Comparison of ENCODE assay signal across 27 mouse cellular contexts in genomic region chr2:6337436-6337835, GRCm38 (mm10). TPM values are rescaled to one million over a fixed set of nuclear protein-coding genes. Genes with fewer than 3 reads are reported as not detected.
DNase-seq lines count a peak whose midpoint lies in the region; ATAC-seq lines count a peak whose summit lies in the region.
"Had no signal": no experiment of that assay in that cellular context is flagged by ENCODE, and none has a peak within 500 bp of the region (broad histone marks: within the 10 kb centered on the region; RNA-seq: fewer than 3 reads in every experiment).

No protein-coding gene starts in this region.

- H3K36me3 ChIP-seq in forebrain, embryonic 12.5 days (replicated peaks): 0 out of 2 replicates have a peak, but pooled peaks cover 7% of the 10 kb centered on the region
- H3K36me3 ChIP-seq: embryonic facial prominence, embryonic 12.5 days; heart, embryonic 12.5 days; intestine, embryonic 15.5 days; limb, embryonic 15.5 days; neural tube, embryonic 13.5 days had no signal

- DNase-seq in thymus, postnatal 14 days: peak; percentile 25
- DNase-seq in thymus, postnatal 25 days: no peak
- peak; percentile 78 for DNase-seq in CD4-positive, CD25-positive, alpha-beta regulatory T cell, adult 2 months (ENCODE audit: low read depth, low spot score)
- no peak for DNase-seq in neural tube, embryonic 10.5 days (ENCODE audit: extremely low spot score, low spot score)
- DNase-seq in adrenal gland, postnatal 14 days: no peak
- DNase-seq: adrenal gland, postnatal 10 days; cerebellum, adult 11-12 months; cerebellum, adult 9-11 months; embryo, embryonic 11 days; kidney, adult 2 months; kidney, postnatal 4 days; right cerebral cortex, postnatal 14 days had no signal

- H3K4me2 ChIP-seq in forebrain, embryonic 12.5 days: no peak overlapping the region
- H3K4me2 ChIP-seq: embryonic facial prominence, embryonic 12.5 days; heart, embryonic 12.5 days; hindbrain, embryonic 14.5 days; intestine, embryonic 15.5 days; limb, embryonic 15.5 days; midbrain, embryonic 11.5 days; neural tube, embryonic 13.5 days had no signal

- no peaks in the 10 kb centered on the region for H3K9me3 ChIP-seq in forebrain, embryonic 12.5 days
- H3K9me3 ChIP-seq: embryonic facial prominence, embryonic 12.5 days; heart, embryonic 12.5 days; intestine, embryonic 15.5 days; limb, embryonic 10.5 days; limb, embryonic 15.5 days; neural tube, embryonic 13.5 days had no signal

- WGBS in forebrain, embryonic 12.5 days: 95% methylated on average over 2 of the region's 2 CpGs

- peaks cover 9% of the 10 kb centered on the region for H3K4me1 ChIP-seq in forebrain, embryonic 12.5 days

- ATAC-seq in activated CD4-positive, CD25-positive, alpha-beta regulatory T cell, adult 4 months: peak; percentile 81
- peak; percentile 78 for ATAC-seq in neutrophil, adult 5-6 weeks (ENCODE audit: extremely low read depth, insufficient number of reproducible peaks, low FRiP score, poor library complexity, severe bottlenecking)
- no peak for ATAC-seq in forebrain, embryonic 12.5 days (ENCODE audit: low FRiP score)
- ATAC-seq: forebrain, embryonic 16.5 days; intestine, embryonic 15.5 days; midbrain, embryonic 16.5 days had no signal

- H3K4me3 ChIP-seq in forebrain, embryonic 12.5 days (replicated peaks): no peak overlapping the region
- H3K4me3 ChIP-seq: embryonic facial prominence, embryonic 12.5 days; heart, adult 2 months; heart, embryonic 12.5 days; intestine, embryonic 15.5 days; limb, embryonic 10.5 days; limb, embryonic 15.5 days; neural tube, embryonic 13.5 days had no signal

- H3K9ac ChIP-seq in forebrain, embryonic 12.5 days: no peak overlapping the region
- H3K9ac ChIP-seq: embryonic facial prominence, embryonic 12.5 days; heart, embryonic 12.5 days; hindbrain, embryonic 14.5 days; intestine, embryonic 15.5 days; limb, embryonic 15.5 days; neural tube, embryonic 13.5 days had no signal

- H3K27ac ChIP-seq in forebrain, embryonic 12.5 days: no peak overlapping the region
- H3K27ac ChIP-seq: embryonic facial prominence, embryonic 12.5 days; heart, adult 2 months; hindbrain, embryonic 14.5 days; intestine, embryonic 15.5 days; kidney, postnatal 0 days; limb, embryonic 10.5 days; limb, embryonic 15.5 days; neural tube, embryonic 13.5 days had no signal

- H3K27me3 ChIP-seq in forebrain, embryonic 12.5 days: no peaks in the 10 kb centered on the region
- H3K27me3 ChIP-seq: embryonic facial prominence, embryonic 12.5 days; heart, embryonic 12.5 days; intestine, embryonic 15.5 days; limb, embryonic 15.5 days; neural tube, embryonic 13.5 days had no signal

RNA-seq across cellular contexts. Expression of gene Usp6nl, which starts 15.0 kb away (rescaled TPM):
- 1 to 10 TPM; 6.1 to 7.1 TPM for polyA plus RNA-seq in activated CD4-positive, CD25-positive, alpha-beta regulatory T cell, adult 4 months (2017; shearing (Covaris generic))
- 29.2 and 31.7 TPM in 2 replicates for total RNA-seq in neutrophil, adult 5-6 weeks (2017)
- total RNA-seq in adrenal gland, postnatal 14 days (2021): 28.8 and 29.2 TPM in 2 replicates
- 13.7 and 15.8 TPM in 2 replicates for polyA plus RNA-seq in forebrain, embryonic 12.5 days (2016; fragmentation: Nextera tagmentation; extraction: Ambion mirVana)

Comparison
In these comparisons a context has a peak if more than half of its experiments do, and no peak if none do; other contexts are left out.
1. DNase-seq: peak in thymus, postnatal 14 days (single experiment) and CD4-positive, CD25-positive, alpha-beta regulatory T cell, adult 2 months (single experiment); none in thymus, postnatal 25 days (single experiment), neural tube, embryonic 10.5 days (single experiment) and adrenal gland, postnatal 14 days (single experiment).